Mouse (Mus musculus): Measurements from ENCODE around the gene Zfp36l2. TPM values are rescaled to one million over a fixed set of nuclear protein-coding genes. Genes with fewer than 3 reads are reported as not detected.

Zfp36l2 gene
- polyA plus RNA-seq, 1 experiment from 2014 or later = 14.8 TPM

DNA sequence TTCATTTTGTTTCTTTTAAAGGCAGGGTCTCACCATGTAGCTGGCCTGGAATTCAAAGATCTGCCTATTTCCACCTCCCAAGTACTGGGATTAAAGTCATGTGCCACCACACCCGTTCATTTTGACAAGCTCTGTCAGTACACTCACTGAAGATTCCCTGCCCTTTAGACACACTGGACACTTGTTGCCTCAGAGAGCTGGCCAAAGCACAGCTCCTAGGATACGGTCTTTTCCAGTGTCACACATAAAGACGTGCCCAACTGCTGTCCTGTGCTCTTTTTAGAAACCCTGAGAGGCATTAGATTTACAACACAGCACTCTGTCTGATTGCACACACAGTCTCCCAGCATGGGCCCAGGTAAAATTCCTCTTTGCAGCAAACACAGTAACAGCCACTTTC lies 29.9 kb upstream of the Zfp36l2 start:
- Histone ChIP-seq H3K4me2 (no peak overlapping the region), H3K36me3 (peaks cover 20% of the 10 kb centered on the region), H3K4me3 (no peak overlapping the region), H3K27me3 (no peaks in the 10 kb centered on the region), H3K27ac (no peak overlapping the region), H3K9ac (no peak overlapping the region), H3K9me3 (no peaks in the 10 kb centered on the region), H3K4me1 (no peaks in the 10 kb centered on the region)
- ATAC-seq (ENCODE audit: borderline replicate concordance, extremely low read depth, low FRiP score, low TSS enrichment) = no peak
- WGBS = 76% methylated on average over 3 of the region's 3 CpGs

DNA sequence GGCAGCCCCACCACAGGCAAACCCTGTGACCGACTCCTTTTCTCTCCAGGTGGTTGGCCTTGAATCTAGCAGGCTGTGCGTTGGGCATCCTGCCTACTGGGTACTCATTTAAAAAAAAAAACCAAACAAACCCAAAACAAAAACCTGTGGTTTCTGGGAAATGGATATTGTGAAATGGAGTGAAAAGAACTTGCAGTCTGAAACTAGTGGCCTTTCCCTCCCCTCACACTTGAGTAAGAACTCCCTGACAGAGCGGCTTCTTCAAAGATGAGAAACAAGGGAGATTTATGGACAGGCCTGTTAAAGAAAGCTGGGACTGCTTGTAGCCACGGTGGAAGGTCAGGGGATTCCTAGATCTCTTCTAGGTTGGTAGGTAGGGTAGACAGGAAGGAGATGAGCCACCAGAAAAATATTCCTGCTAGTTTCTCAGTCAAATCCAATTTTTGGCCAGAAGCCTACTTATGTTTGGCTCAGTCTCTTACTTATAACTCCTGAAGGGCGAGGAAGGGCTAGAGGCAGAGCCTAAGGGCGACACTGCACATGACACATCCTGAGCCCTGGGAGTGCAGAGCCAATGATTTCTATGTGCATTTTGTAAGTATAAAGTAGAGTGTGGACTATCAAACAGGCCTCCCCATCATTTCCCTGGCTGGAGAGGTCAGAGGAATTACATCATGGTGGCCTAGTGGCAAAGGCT lies 27.7 kb upstream of the Zfp36l2 start:
- Histone ChIP-seq H3K4me1 (no peaks in the 10 kb centered on the region), H3K9me3 (no peaks in the 10 kb centered on the region), H3K4me2 (no peak overlapping the region), H3K9ac (no peak overlapping the region), H3K27me3 (no peaks in the 10 kb centered on the region), H3K27ac (no peak overlapping the region), H3K4me3 (no peak overlapping the region), H3K36me3 (peaks cover 15% of the 10 kb centered on the region; the same call in 1 of the 2 replicates)
- ATAC-seq (ENCODE audit: borderline replicate concordance, extremely low read depth, low FRiP score, low TSS enrichment) = no peak
- WGBS = 68% methylated on average over 6 of the region's 6 CpGs

DNA sequence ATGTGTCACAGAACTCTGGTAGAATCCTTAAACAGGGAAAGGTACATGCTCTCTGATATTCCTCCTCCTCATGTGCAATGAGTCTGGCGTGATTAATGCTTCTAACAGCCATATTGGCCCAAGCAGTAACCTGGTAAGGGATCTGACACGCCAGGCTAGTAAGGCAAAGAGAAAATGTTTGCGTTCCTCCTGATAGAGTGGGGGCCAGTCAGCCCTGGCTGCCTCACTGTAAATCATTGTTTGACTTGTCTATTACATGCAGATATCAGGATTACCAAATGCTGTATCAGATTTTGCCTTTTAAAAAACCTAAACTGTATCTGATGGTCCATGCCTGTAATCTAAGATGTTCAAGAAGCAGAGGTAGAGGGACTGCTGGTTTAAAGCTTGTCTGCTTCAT lies 25.7 kb upstream of the Zfp36l2 start:
- H3K27me3 ChIP-seq = no peaks in the 10 kb centered on the region
- no peaks in the 10 kb centered on the region for H3K9me3 ChIP-seq
- no peak for ATAC-seq (ENCODE audit: borderline replicate concordance, extremely low read depth, low FRiP score, low TSS enrichment)
- no peak overlapping the region for H3K9ac ChIP-seq
- WGBS = 69% methylated on average over 3 of the region's 3 CpGs
- no peaks in the 10 kb centered on the region for H3K4me1 ChIP-seq
- H3K36me3 ChIP-seq = peaks cover 9% of the 10 kb centered on the region; the same call in 1 of the 2 replicates
- no peak overlapping the region for H3K4me2 ChIP-seq
- no peak overlapping the region for H3K4me3 ChIP-seq
- no peak overlapping the region for H3K27ac ChIP-seq

DNA sequence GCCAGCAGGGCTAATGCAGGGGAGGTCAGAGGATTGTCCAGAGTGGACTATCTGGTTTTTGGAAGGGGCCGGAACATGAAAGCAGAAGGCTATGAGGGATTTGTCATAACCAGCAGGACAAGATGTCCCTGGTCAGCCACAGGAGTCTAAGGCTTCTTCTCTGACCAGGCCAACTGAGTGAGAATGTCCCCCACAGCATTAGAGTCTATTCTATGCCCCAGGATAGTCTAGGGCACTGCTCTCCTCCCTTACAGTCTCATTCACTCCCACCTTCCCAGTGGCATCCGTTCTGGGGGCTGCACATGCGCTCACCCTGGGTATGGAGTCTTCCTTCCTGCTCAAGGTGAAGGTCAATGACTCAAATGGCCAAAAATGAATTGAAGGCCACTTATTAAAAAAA lies 19.9 kb upstream of the Zfp36l2 start:
- Histone ChIP-seq H3K27ac (no peak overlapping the region), H3K4me3 (no peak overlapping the region), H3K4me2 (no peak overlapping the region), H3K9me3 (no peaks in the 10 kb centered on the region), H3K27me3 (no peaks in the 10 kb centered on the region), H3K9ac (no peak overlapping the region), H3K36me3 (peaks cover 20% of the 10 kb centered on the region; the same call in 1 of the 2 replicates), H3K4me1 (no peaks in the 10 kb centered on the region)
- no peak for ATAC-seq (ENCODE audit: borderline replicate concordance, extremely low read depth, low FRiP score, low TSS enrichment)
- WGBS = 90% methylated on average over 3 of the region's 3 CpGs

DNA sequence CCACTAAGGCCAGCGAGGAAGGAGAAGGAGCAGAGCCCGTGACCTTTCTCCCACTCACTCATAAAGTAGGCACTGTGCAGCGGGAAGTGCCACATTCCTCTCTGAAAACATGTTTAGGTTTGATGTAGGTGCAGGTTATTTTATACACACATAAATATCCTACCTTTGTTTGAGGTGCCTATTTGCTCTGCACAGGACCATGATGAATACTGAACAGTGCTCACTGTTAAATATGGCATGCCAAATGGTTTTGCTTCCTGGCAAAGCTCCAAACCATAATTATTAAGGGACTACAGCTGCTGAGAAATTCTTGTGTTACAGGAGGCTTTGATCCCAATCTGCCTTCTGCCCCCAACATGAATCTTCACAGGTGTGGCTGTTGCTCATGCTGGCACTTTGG lies 18.5 kb upstream of the Zfp36l2 start:
- H3K4me2 ChIP-seq = no peak overlapping the region
- H3K27ac ChIP-seq = no peak overlapping the region
- no peaks in the 10 kb centered on the region for H3K4me1 ChIP-seq
- no peak overlapping the region for H3K9ac ChIP-seq
- WGBS = 72% methylated on average over 3 of the region's 3 CpGs
- no peaks in the 10 kb centered on the region for H3K27me3 ChIP-seq
- H3K36me3 ChIP-seq = peaks cover 13% of the 10 kb centered on the region; the same call in 1 of the 2 replicates
- ATAC-seq (ENCODE audit: borderline replicate concordance, extremely low read depth, low FRiP score, low TSS enrichment) = no peak
- H3K9me3 ChIP-seq = no peaks in the 10 kb centered on the region
- no peak overlapping the region for H3K4me3 ChIP-seq

DNA sequence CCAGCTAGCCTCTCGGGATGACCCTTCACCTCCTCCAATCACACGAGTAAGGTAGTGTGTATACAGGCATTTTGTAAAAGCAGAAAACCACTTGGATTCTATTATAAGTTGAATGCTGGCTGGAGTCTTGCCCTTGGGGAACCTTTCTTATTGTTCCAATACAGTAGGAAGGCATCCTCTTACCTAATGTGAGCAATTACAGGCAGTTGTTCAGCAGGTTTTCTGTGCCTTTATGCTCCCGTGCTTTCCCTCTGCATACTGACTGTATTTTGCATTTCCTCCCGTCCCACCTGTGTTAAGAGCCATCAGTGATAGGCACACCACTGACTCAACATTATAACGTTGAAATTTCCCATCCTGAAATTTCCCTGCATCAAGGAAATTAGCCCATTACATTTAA lies 17.2 kb upstream of the Zfp36l2 start:
- ATAC-seq (ENCODE audit: borderline replicate concordance, extremely low read depth, low FRiP score, low TSS enrichment) = no peak
- H3K27ac ChIP-seq = no peak overlapping the region

DNA sequence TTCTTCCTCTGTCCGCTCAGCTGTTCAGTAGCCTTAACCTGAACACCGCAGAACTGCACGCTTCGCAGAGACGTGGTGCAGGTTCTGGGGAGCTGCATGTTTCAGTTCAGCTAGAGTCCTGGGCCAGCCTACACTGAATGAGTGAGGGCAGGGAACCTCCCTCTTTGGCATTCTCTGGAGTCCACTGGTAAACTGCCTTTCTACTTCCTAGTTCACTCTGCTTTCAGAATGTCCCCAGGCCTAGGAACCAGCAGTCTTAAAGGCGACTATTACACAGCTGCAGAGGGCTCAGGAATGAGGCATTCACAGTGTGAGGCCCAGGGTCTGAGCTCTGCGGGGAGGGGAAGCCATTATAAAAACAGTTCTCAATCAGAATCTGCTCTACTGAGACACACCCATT lies 15.6 kb upstream of the Zfp36l2 start:
- no peaks in the 10 kb centered on the region for H3K4me1 ChIP-seq
- H3K4me3 ChIP-seq = no peak overlapping the region
- no peak for ATAC-seq (ENCODE audit: borderline replicate concordance, extremely low read depth, low FRiP score, low TSS enrichment)
- H3K36me3 ChIP-seq = 0 out of 2 replicates have a peak, but pooled peaks cover 11% of the 10 kb centered on the region
- no peak overlapping the region for H3K9ac ChIP-seq
- WGBS = 77% methylated on average over 7 of the region's 7 CpGs
- no peaks in the 10 kb centered on the region for H3K9me3 ChIP-seq
- H3K4me2 ChIP-seq = no peak overlapping the region
- H3K27ac ChIP-seq = no peak overlapping the region
- H3K27me3 ChIP-seq = no peaks in the 10 kb centered on the region

More for the DNA sequence above, 17.2 kb upstream of the Zfp36l2 start:
- H3K4me2 ChIP-seq = no peak overlapping the region
- H3K9me3 ChIP-seq = no peaks in the 10 kb centered on the region
- H3K27me3 ChIP-seq = no peaks in the 10 kb centered on the region
- no peak overlapping the region for H3K4me3 ChIP-seq
- no peaks in the 10 kb centered on the region for H3K4me1 ChIP-seq
- H3K36me3 ChIP-seq = 0 out of 2 replicates have a peak, but pooled peaks cover 11% of the 10 kb centered on the region
- no peak overlapping the region for H3K9ac ChIP-seq
- WGBS = 67% methylated on average over 5 of the region's 5 CpGs

DNA sequence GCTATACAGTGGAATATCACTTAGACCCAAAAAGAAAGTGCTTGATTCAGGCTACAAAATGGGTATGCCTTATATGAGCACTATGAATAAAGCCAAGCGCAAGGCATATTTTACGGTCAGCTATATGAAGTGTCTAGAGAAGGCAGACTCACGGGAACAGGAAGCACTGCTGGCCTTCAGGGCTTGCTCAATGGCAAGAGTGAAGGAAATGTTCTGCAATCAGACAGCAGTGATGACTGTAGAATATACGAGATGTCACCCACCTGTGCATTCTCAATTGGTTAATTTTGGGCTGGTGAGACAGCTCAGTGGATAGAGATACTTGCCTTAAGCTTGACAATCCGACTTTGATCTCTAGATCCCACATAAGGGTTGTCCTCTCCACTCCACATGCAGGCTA lies 13.4 kb upstream of the Zfp36l2 start:
- WGBS = 84% methylated on average over 5 of the region's 5 CpGs
- no peak overlapping the region for H3K4me3 ChIP-seq
- H3K4me2 ChIP-seq = no peak overlapping the region
- H3K27ac ChIP-seq = no peak overlapping the region
- H3K27me3 ChIP-seq = no peaks in the 10 kb centered on the region
- H3K4me1 ChIP-seq = 0 out of 2 replicates have a peak, but pooled peaks cover 5% of the 10 kb centered on the region
- H3K36me3 ChIP-seq = 0 out of 2 replicates have a peak, but pooled peaks cover 11% of the 10 kb centered on the region
- ATAC-seq (ENCODE audit: borderline replicate concordance, extremely low read depth, low FRiP score, low TSS enrichment) = no peak
- H3K9ac ChIP-seq = no peak overlapping the region
- no peaks in the 10 kb centered on the region for H3K9me3 ChIP-seq

DNA sequence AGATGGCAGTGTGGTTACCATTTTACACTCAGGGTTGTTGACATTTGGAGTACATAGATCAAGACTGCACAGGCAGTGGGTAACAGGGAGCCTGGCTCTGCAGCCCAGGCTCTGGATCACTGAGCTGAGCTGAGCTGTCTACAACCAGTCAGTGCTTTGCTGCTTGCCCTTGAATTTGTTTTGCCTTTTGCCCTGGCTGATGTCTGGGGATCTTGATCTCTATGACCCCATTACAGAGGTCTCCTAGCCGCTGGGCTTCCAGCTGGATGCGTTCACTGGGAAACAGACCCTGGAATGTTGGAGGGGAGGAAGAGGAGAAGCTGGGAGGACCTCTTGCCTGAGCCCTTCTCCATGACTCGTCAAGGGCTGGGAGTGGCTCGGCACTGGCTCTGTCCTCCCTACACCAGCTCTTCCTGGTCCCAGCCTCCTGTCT lies 10.2 kb upstream of the Zfp36l2 start:
- Histone ChIP-seq H3K27ac (no peak overlapping the region), H3K9me3 (no peaks in the 10 kb centered on the region), H3K4me1 (0 out of 2 replicates have a peak, but pooled peaks cover 5% of the 10 kb centered on the region), H3K4me3 (no peak overlapping the region), H3K4me2 (no peak overlapping the region), H3K27me3 (no peaks in the 10 kb centered on the region), H3K36me3 (no peaks in the 10 kb centered on the region), H3K9ac (no peak overlapping the region)
- WGBS = 49% methylated on average over 4 of the region's 4 CpGs
- ATAC-seq (ENCODE audit: borderline replicate concordance, extremely low read depth, low FRiP score, low TSS enrichment) = no peak

DNA sequence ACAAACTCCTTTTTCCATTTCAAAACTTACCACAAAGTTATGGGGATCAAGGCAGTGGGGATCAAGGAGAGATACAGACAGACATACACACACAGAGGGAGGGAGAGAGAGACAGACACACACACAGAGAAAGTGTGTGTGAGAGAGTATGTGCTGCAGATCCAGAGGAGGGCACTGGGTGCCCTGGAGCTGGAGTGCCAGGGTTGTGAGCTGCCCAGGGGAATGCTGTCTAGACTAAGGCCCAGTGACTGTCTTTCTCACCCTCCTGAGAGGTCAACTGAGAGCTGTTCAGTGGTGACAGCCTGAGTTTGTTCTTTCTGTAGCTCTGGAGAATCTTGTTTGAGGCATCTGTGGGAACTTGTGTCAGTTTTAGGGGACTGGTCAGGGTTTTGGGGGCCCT lies 8.6 kb upstream of the Zfp36l2 start:
- 0 out of 2 replicates have a peak, but pooled peaks cover 2% of the 10 kb centered on the region for H3K36me3 ChIP-seq
- no peak for ATAC-seq (ENCODE audit: borderline replicate concordance, extremely low read depth, low FRiP score, low TSS enrichment)
- H3K9ac ChIP-seq = no peak overlapping the region
- no peak overlapping the region for H3K27ac ChIP-seq
- no peaks in the 10 kb centered on the region for H3K27me3 ChIP-seq
- no peaks in the 10 kb centered on the region for H3K9me3 ChIP-seq
- H3K4me3 ChIP-seq = no peak overlapping the region
- H3K4me1 ChIP-seq = 0 out of 2 replicates have a peak, but pooled peaks cover 5% of the 10 kb centered on the region
- H3K4me2 ChIP-seq = no peak overlapping the region

DNA sequence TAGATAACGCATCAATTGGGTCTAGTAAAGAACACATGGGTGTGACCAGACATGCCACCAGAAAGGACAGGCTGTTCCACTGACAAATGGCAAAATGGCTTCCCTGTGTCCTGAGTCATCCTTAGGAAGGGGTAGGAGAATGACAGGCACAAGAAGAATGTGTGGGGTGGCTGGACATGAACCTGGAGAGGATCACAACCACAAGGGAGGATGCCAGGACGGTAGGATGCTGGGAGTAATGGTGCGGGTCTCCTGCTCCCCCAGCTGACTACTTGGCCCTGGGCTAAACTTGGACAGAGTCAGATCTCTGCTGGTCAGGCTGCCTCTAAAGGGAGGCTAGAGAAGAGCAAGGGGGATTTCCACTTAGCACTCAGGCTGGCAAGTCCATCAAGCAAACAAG lies 8.1 kb upstream of the Zfp36l2 start:
- Histone ChIP-seq H3K27me3 (no peaks in the 10 kb centered on the region), H3K9me3 (no peaks in the 10 kb centered on the region), H3K9ac (no peak overlapping the region), H3K27ac (no peak overlapping the region), H3K4me3 (no peak overlapping the region), H3K36me3 (0 out of 2 replicates have a peak, but pooled peaks cover 2% of the 10 kb centered on the region), H3K4me2 (no peak overlapping the region), H3K4me1 (peaks cover 5% of the 10 kb centered on the region; the same call in 1 of the 2 replicates)
- no peak for ATAC-seq (ENCODE audit: borderline replicate concordance, extremely low read depth, low FRiP score, low TSS enrichment)
- WGBS = 88% methylated on average over 3 of the region's 3 CpGs

DNA sequence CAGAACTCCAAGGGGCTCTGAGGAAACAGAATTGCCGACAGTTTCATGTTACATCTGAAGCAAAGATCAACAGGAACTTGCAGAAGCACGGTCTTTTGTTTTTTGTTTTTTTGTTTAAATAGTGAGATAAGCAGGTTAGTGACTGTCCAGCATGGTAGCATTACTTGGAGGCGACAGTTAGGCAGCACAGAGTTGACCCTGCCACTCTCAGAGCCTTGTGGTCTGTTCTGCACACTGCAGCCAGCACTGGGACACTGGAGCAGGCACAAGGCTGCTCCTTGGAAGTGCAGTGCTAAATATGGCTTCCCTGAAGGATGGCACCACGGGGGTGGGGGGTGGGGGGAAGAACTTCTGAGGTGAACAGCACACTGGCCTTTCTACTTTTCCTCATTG lies 7.3 kb upstream of the Zfp36l2 start:
- Histone ChIP-seq H3K4me2 (no peak overlapping the region), H3K36me3 (0 out of 2 replicates have a peak, but pooled peaks cover 2% of the 10 kb centered on the region), H3K9me3 (no peaks in the 10 kb centered on the region), H3K4me3 (no peak overlapping the region), H3K27ac (no peak overlapping the region), H3K4me1 (peaks cover 7% of the 10 kb centered on the region; the same call in 1 of the 2 replicates), H3K27me3 (no peaks in the 10 kb centered on the region), H3K9ac (no peak overlapping the region)
- no peak for ATAC-seq (ENCODE audit: borderline replicate concordance, extremely low read depth, low FRiP score, low TSS enrichment)
- WGBS = 22% methylated on average over 4 of the region's 4 CpGs
